Mouse (Mus musculus): Measurements from ENCODE around the gene Gria4.

- TF ChIP-seq CTCF (IDR thresholded peaks at IDR 0.05; ENCODE audit: borderline replicate concordance, insufficient read depth, low read depth, low read length) (no peak), POLR2A (IDR thresholded peaks at IDR 0.05; ENCODE audit: borderline replicate concordance, insufficient read depth, low read length) (no peak)
These were observed 282.1 kb downstream of the Gria4 start for GRCm38 (mm10) chr9:4513796-4514562.

Data from cerebellum, adult 2 months (tissue).